ENCODE assay signal across 12 mouse cellular contexts in the genomic region with DNA sequence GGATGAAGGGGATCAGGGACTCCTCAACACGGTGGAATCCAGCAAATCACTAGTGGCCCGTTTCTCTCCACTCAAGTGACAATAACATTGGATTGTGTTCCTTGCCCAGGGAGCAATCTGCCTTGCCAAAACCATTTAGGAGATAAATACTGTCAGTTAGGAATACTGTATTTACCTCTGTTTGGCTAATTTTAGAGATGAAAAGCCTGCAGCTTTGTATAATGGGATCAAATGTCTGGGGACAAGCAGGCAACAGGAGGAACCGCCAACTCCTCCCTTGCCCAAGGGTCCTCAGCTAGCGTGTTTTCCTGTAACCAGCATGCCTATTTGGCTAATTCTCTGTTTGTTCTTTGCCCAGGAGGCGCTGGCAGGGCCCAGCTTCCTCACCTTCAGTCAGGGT. TPM values are rescaled to one million over a fixed set of nuclear protein-coding genes. Genes with fewer than 3 reads are reported as not detected.
A peak's percentile ranks its signal among the peaks of the same experiment; 100 is the strongest.
DNase-seq lines count a peak whose midpoint lies in the region; ATAC-seq and TF ChIP-seq lines count a peak whose summit lies in the region.
"Had no signal": no experiment of that assay in that cellular context is flagged by ENCODE, and none has a peak within 500 bp of the region (broad histone marks: within the 10 kb centered on the region; RNA-seq: fewer than 3 reads in every experiment).

No protein-coding gene starts in this region.

- H3K36me3 ChIP-seq in neural tube, embryonic 12.5 days: peaks cover 14% of the 10 kb centered on the region
- H3K36me3 ChIP-seq in forebrain, postnatal 0 days (ENCODE audit: insufficient read depth): peaks cover 24% of the 10 kb centered on the region
- peaks cover 6% of the 10 kb centered on the region; the same call in 1 of the 2 replicates for H3K36me3 ChIP-seq in midbrain, embryonic 11.5 days (ENCODE audit: control insufficient read depth, insufficient read depth, low read length)

- H3K27me3 ChIP-seq in neural tube, embryonic 12.5 days (replicated peaks): no peaks in the 10 kb centered on the region
- H3K27me3 ChIP-seq in forebrain, postnatal 0 days (ENCODE audit: insufficient read depth, low read length): no peaks in the 10 kb centered on the region
- no peaks in the 10 kb centered on the region for H3K27me3 ChIP-seq in midbrain, embryonic 11.5 days (ENCODE audit: control insufficient read depth, insufficient read depth, low read length)

- H3K4me3 ChIP-seq in neural tube, embryonic 12.5 days: no peak overlapping the region
- H3K4me3 ChIP-seq in forebrain, postnatal 0 days (ENCODE audit: low read depth, low read length): peak overlapping the region; percentile 88
- H3K4me3 ChIP-seq in midbrain, embryonic 11.5 days (ENCODE audit: low read depth, low read length): peak overlapping the region; percentile 100; the same call in 1 of the 2 replicates

- no peak overlapping the region for H3K27ac ChIP-seq in neural tube, embryonic 12.5 days
- peak overlapping the region; percentile 97 for H3K27ac ChIP-seq in forebrain, postnatal 0 days (ENCODE audit: low read depth, low read length)
- 0 out of 2 replicates have a peak overlapping the region, but pooled peaks have one; percentile 16 for H3K27ac ChIP-seq in midbrain, embryonic 11.5 days (ENCODE audit: low read depth, low read length)
- H3K27ac ChIP-seq: liver, embryonic 14.5 days had no signal

- peak overlapping the region; percentile 98 for H3K4me2 ChIP-seq in neural tube, embryonic 12.5 days (replicated peaks)
- peak overlapping the region; percentile 85 for H3K4me2 ChIP-seq in forebrain, postnatal 0 days (ENCODE audit: low read depth)
- H3K4me2 ChIP-seq in midbrain, embryonic 11.5 days: peak overlapping the region; percentile 84

- H3K9me3 ChIP-seq in neural tube, embryonic 12.5 days: no peaks in the 10 kb centered on the region
- no peaks in the 10 kb centered on the region for H3K9me3 ChIP-seq in forebrain, postnatal 0 days (ENCODE audit: low read length)
- no peaks in the 10 kb centered on the region for H3K9me3 ChIP-seq in midbrain, embryonic 11.5 days (ENCODE audit: control insufficient read depth, low read length)

- no peak overlapping the region for H3K9ac ChIP-seq in neural tube, embryonic 12.5 days
- peak overlapping the region; percentile 90 for H3K9ac ChIP-seq in forebrain, postnatal 0 days
- no peak overlapping the region; the same call in 1 of the 2 replicates for H3K9ac ChIP-seq in midbrain, embryonic 11.5 days (ENCODE audit: low read length)
- H3K9ac ChIP-seq: liver, embryonic 14.5 days had no signal

- no peak for TF ChIP-seq CTCF in forebrain, postnatal 0 days (IDR thresholded peaks at IDR 0.05; ENCODE audit: low read depth)

- no peak for ATAC-seq in neural tube, embryonic 12.5 days (ENCODE audit: low FRiP score, low read depth)
- ATAC-seq in forebrain, postnatal 0 days: no peak
- no peak for ATAC-seq in midbrain, embryonic 11.5 days (ENCODE audit: low FRiP score)

- DNase-seq in neural tube, embryonic 10.5 days (ENCODE audit: extremely low spot score, low spot score): no peak
- DNase-seq in forebrain, postnatal 0 days: no peak
- no peak for DNase-seq in midbrain, embryonic 11.5 days (ENCODE audit: low spot score, missing footprints)
- no peak for DNase-seq in kidney, postnatal 25 days
- DNase-seq in left cerebral cortex, adult 11 months (ENCODE audit: low spot score): no peak
- no peak for DNase-seq in layer of hippocampus, postnatal 14 days (ENCODE audit: low spot score in 2 of 2)
- no peak for DNase-seq in layer of hippocampus, adult 9-10 months (ENCODE audit: low spot score)
- DNase-seq: cerebellum, adult 11-12 months; heart, postnatal 14 days; kidney, adult 11 months had no signal

- WGBS in neural tube, embryonic 12.5 days: 67% methylated on average over 5 of the region's 5 CpGs
- WGBS in forebrain, postnatal 0 days: 17% methylated on average over 5 of the region's 5 CpGs
- 61% methylated on average over 5 of the region's 5 CpGs for WGBS in midbrain, embryonic 11.5 days

- peaks cover 92% of the 10 kb centered on the region for H3K4me1 ChIP-seq in neural tube, embryonic 12.5 days
- peaks cover 30% of the 10 kb centered on the region for H3K4me1 ChIP-seq in forebrain, postnatal 0 days (ENCODE audit: insufficient read depth)
- peaks cover 81% of the 10 kb centered on the region for H3K4me1 ChIP-seq in midbrain, embryonic 11.5 days (ENCODE audit: control insufficient read depth, insufficient read depth, low read length)

RNA-seq across cellular contexts. Expression of a gene that starts 9.1 kb away (rescaled TPM):
- 25.8 and 29.9 TPM in 2 replicates for polyA plus RNA-seq in neural tube, embryonic 12.5 days (2016; fragmentation: Nextera tagmentation; extraction: Ambion mirVana)
- 108 and 123 TPM in 2 replicates for total RNA-seq in forebrain, postnatal 0 days (2014; rRNA removed)
- 57.9 and 73.2 TPM in 2 replicates for polyA plus RNA-seq in forebrain, postnatal 0 days (2015; fragmentation: Nextera tagmentation; extraction: Ambion mirVana)
- polyA plus RNA-seq in midbrain, embryonic 11.5 days (2014; fragmentation: Nextera tagmentation; extraction: Ambion mirVana): 42.0 and 46.2 TPM in 2 replicates
- total RNA-seq in layer of hippocampus, postnatal 14 days (2021): 10 to 100 TPM; 30.9 to 31.3 TPM
